Mouse (Mus musculus): Measurements from ENCODE around the gene Pitpnm2. TPM values are rescaled to one million over a fixed set of nuclear protein-coding genes. Genes with fewer than 3 reads are reported as not detected.

The Pitpnm2 gene
- polyA plus RNA-seq, 1 experiment from 2014 or later = 6.6 TPM

DNA sequence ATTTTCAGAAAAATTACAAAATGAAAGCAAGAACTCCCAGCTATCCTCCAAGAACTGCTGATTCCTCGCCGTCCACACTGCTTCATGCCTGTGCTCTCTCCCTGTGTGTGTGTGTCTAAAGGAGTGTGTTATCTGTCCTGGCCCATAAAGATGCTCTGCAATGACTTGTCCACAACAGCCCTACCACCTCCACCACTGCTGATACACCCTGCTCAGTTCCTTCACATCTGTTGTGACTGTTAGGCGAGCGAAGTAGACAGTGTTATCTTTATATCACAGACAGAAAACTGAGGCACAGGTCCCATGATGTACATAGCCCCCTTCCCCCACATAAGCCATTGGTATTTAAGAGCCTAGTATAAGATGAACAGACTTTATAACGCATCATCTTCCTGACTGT lies 67.5 kb downstream of the Pitpnm2 start:
- H3K27ac ChIP-seq (ENCODE audit: low read length) = no peak overlapping the region
- no peaks in the 10 kb centered on the region for H3K9me3 ChIP-seq (ENCODE audit: control insufficient read depth, low read depth, low read length)
- H3K4me1 ChIP-seq (ENCODE audit: control insufficient read depth, insufficient read depth, low read length) = peaks cover 3% of the 10 kb centered on the region
- WGBS = 88% methylated on average over 5 of the region's 5 CpGs
- no peak overlapping the region for H3K4me2 ChIP-seq (replicated peaks; ENCODE audit: low read depth, low read length)
- no peak overlapping the region for H3K4me3 ChIP-seq (ENCODE audit: low read depth, low read length)
- ATAC-seq (ENCODE audit: insufficient number of reproducible peaks, insufficient read depth, low FRiP score, low read depth) = no peak
- no peaks in the 10 kb centered on the region for H3K36me3 ChIP-seq (ENCODE audit: control insufficient read depth, insufficient read depth, low read length)
- H3K27me3 ChIP-seq (ENCODE audit: control insufficient read depth, insufficient read depth, low read length) = no peaks in the 10 kb centered on the region
- no peak overlapping the region for H3K9ac ChIP-seq (replicated peaks; ENCODE audit: low read depth, low read length)

DNA sequence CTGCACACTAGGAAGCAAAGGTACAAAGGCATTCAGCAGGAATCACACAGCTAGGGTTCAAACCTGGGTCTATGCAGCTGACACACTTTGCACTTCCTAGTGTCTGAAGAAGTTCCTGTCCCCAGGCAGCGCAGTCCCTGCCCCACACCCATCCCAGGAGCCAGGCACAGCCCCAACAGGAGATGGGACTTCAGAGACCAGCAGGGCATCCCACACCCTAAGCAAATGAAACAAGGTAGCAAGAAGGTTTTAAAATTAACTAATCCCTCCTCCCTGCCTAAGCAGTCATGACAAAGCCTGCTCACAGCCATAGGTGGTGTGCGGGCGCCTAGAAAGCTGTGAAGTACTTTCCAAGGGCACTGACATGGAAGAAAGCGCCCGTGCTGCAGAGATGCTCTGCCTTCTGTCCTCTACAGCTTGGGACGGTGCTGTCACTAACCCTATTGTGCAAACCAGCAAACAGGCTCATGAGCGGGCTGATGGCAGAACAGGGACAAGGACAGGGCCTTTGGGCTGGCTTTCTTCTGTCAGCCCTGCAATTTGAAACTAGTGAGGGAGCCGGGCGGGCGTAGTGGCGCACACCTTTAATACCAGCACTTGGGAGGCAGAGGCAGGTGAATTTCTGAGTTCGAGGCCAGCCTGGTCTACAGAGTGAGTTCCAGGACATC lies 68.9 kb downstream of the Pitpnm2 start:
- Histone ChIP-seq H3K9ac (replicated peaks; ENCODE audit: low read depth, low read length) (no peak overlapping the region), H3K9me3 (ENCODE audit: control insufficient read depth, low read depth, low read length) (no peaks in the 10 kb centered on the region), H3K27ac (ENCODE audit: low read length) (no peak overlapping the region), H3K27me3 (ENCODE audit: control insufficient read depth, insufficient read depth, low read length) (no peaks in the 10 kb centered on the region), H3K36me3 (ENCODE audit: control insufficient read depth, insufficient read depth, low read length) (no peaks in the 10 kb centered on the region), H3K4me2 (replicated peaks; ENCODE audit: low read depth, low read length) (no peak overlapping the region), H3K4me3 (ENCODE audit: low read depth, low read length) (no peak overlapping the region), H3K4me1 (ENCODE audit: control insufficient read depth, insufficient read depth, low read length) (no peaks in the 10 kb centered on the region)
- no peak for ATAC-seq (ENCODE audit: insufficient number of reproducible peaks, insufficient read depth, low FRiP score, low read depth)
- WGBS = 73% methylated on average over 12 of the region's 12 CpGs

DNA sequence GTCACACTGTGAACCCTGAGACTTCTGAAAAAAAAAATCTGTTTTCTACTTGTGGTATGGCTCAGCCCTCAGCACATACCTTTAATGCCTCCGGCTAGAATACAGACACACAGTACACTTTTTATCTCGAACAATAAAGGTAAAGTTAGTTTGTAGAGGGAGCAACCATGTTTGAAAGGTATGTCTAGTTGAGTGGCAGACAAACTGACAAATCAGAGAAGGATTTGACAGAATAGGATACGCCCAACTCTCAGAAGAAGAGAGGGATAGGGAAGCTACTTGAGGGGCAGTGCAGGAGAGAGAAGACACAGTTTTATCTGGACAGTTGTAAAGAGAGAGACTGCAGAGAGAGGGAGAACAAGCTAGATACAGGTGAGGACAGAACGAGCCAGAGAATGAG lies 70.1 kb downstream of the Pitpnm2 start:
- ATAC-seq (ENCODE audit: insufficient number of reproducible peaks, insufficient read depth, low FRiP score, low read depth) = no peak
- Histone ChIP-seq H3K27me3 (ENCODE audit: control insufficient read depth, insufficient read depth, low read length) (no peaks in the 10 kb centered on the region), H3K4me1 (ENCODE audit: control insufficient read depth, insufficient read depth, low read length) (no peaks in the 10 kb centered on the region), H3K9me3 (ENCODE audit: control insufficient read depth, low read depth, low read length) (no peaks in the 10 kb centered on the region), H3K27ac (ENCODE audit: low read length) (no peak overlapping the region), H3K9ac (replicated peaks; ENCODE audit: low read depth, low read length) (no peak overlapping the region), H3K4me2 (replicated peaks; ENCODE audit: low read depth, low read length) (no peak overlapping the region), H3K4me3 (ENCODE audit: low read depth, low read length) (no peak overlapping the region), H3K36me3 (ENCODE audit: control insufficient read depth, insufficient read depth, low read length) (no peaks in the 10 kb centered on the region)
- 85% methylated on average over 4 of the region's 4 CpGs for WGBS

DNA sequence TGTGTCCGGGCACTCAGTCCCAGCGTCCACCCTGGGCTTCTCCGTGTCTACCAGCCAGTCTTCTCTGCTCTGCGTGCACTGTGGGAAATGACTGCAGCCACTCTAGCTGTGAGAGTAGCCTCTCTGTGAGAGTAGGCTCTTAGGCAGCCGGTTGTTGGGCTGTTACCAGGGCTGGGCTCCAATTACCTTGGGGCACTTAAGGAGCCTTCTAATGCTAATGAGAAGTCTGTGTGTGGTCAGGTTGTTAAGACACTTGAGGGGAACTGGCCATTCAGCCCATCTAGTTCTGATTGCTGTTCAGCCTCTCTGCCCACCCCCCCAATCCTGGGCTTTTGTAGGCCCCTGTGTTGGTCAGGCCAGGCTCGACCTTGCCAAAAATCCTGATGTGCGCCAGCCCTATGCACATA lies 72.8 kb downstream of the Pitpnm2 start:
- H3K9ac ChIP-seq (replicated peaks; ENCODE audit: low read depth, low read length) = no peak overlapping the region

DNA sequence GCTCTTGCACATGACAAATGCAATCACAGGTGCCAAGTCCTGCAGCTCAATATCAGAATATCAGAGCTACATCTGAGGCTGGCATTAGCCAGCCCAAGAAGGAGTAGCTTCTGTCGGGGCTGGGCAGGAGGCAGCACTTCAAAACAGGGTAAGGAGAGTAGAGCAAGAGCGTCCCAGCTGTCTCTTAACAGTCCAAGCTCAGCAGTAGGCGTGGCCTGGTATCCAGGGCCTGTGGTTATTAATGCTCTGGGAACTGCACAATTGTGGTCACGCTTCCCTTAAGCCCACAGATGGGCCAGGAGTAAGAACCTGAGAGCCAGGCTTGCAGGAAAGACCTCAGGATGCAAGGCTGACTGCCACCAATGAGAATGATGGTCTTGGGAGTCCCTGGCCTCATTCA lies 74.4 kb downstream of the Pitpnm2 start:
- no peak; the same call in 1 of the 2 replicates for ATAC-seq (ENCODE audit: insufficient number of reproducible peaks, insufficient read depth, low FRiP score, low read depth)

More for the DNA sequence above, 72.8 kb downstream of the Pitpnm2 start:
- Histone ChIP-seq H3K4me3 (ENCODE audit: low read depth, low read length) (no peak overlapping the region), H3K27me3 (ENCODE audit: control insufficient read depth, insufficient read depth, low read length) (no peaks in the 10 kb centered on the region), H3K9me3 (ENCODE audit: control insufficient read depth, low read depth, low read length) (no peaks in the 10 kb centered on the region), H3K27ac (ENCODE audit: low read length) (no peak overlapping the region), H3K36me3 (ENCODE audit: control insufficient read depth, insufficient read depth, low read length) (no peaks in the 10 kb centered on the region), H3K4me1 (ENCODE audit: control insufficient read depth, insufficient read depth, low read length) (peaks cover 8% of the 10 kb centered on the region; the same call in 1 of the 2 replicates), H3K4me2 (replicated peaks; ENCODE audit: low read depth, low read length) (no peak overlapping the region)
- ATAC-seq (ENCODE audit: insufficient number of reproducible peaks, insufficient read depth, low FRiP score, low read depth) = no peak
- 50% methylated on average over 7 of the region's 7 CpGs for WGBS

DNA sequence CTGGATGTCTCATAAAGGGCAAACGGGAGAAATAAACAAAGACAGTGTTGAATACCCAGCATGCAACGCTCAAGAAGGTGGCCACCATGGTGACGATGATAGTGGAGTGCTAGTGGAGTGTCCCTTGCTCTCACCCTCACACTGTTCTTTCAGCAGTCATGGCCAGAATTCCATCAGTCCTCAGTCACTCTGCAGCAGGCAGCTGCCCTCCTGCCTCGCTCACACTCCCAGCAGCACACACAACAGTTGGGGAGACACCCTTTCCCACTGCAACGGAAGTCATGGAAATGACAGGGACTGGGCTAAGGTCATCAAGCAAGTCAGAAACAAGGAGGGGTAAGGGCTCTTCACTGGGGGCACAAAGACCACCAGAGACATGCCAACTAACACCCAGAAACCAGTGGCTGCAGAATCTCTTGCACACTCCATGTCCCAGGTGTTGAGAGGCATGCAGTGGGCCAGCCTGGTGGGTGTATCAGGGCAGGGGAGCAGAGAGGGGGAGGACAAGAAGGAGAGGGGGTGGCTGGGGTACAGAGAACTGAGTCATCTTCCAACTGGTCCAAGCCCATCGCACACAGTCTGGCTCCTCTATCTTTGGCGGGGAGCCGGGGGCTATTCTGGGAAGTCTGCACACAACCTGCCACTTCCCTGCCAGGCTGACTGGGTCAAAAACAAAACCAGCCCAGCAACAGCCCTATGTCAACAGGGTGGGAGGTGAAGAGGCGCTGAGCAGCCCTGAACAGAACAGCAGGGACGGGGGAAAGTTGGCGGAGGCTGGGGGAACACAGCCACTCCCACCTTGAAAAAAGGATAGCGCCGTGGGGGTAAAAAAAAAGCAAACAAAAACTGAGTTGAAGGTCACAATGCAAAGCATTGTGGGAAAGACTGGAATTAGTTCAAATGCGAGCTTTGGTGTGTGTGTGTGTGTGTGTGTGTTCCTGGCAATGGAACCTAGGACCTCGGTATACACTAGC lies 76.3 kb downstream of the Pitpnm2 start:
- H3K4me3 ChIP-seq (ENCODE audit: low read depth, low read length) = no peak overlapping the region
- H3K4me1 ChIP-seq (ENCODE audit: control insufficient read depth, insufficient read depth, low read length) = peaks cover 10% of the 10 kb centered on the region; the same call in 1 of the 2 replicates
- no peaks in the 10 kb centered on the region for H3K27me3 ChIP-seq (ENCODE audit: control insufficient read depth, insufficient read depth, low read length)
- 63% methylated on average over 15 of the region's 15 CpGs for WGBS
- no peaks in the 10 kb centered on the region for H3K9me3 ChIP-seq (ENCODE audit: control insufficient read depth, low read depth, low read length)
- no peak overlapping the region for H3K27ac ChIP-seq (ENCODE audit: low read length)
- no peaks in the 10 kb centered on the region for H3K36me3 ChIP-seq (ENCODE audit: control insufficient read depth, insufficient read depth, low read length)
- H3K4me2 ChIP-seq (replicated peaks; ENCODE audit: low read depth, low read length) = no peak overlapping the region
- ATAC-seq (ENCODE audit: insufficient number of reproducible peaks, insufficient read depth, low FRiP score, low read depth) = peak; percentile 68
- no peak overlapping the region for H3K9ac ChIP-seq (replicated peaks; ENCODE audit: low read depth, low read length)

More for the DNA sequence above, 74.4 kb downstream of the Pitpnm2 start:
- WGBS = 38% methylated on average over 4 of the region's 4 CpGs
- no peaks in the 10 kb centered on the region for H3K27me3 ChIP-seq (ENCODE audit: control insufficient read depth, insufficient read depth, low read length)
- no peaks in the 10 kb centered on the region for H3K36me3 ChIP-seq (ENCODE audit: control insufficient read depth, insufficient read depth, low read length)
- no peak overlapping the region for H3K4me2 ChIP-seq (replicated peaks; ENCODE audit: low read depth, low read length)
- H3K9me3 ChIP-seq (ENCODE audit: control insufficient read depth, low read depth, low read length) = no peaks in the 10 kb centered on the region
- peaks cover 10% of the 10 kb centered on the region; the same call in 1 of the 2 replicates for H3K4me1 ChIP-seq (ENCODE audit: control insufficient read depth, insufficient read depth, low read length)
- no peak overlapping the region for H3K4me3 ChIP-seq (ENCODE audit: low read depth, low read length)
- no peak overlapping the region for H3K9ac ChIP-seq (replicated peaks; ENCODE audit: low read depth, low read length)
- H3K27ac ChIP-seq (ENCODE audit: low read length) = no peak overlapping the region

DNA sequence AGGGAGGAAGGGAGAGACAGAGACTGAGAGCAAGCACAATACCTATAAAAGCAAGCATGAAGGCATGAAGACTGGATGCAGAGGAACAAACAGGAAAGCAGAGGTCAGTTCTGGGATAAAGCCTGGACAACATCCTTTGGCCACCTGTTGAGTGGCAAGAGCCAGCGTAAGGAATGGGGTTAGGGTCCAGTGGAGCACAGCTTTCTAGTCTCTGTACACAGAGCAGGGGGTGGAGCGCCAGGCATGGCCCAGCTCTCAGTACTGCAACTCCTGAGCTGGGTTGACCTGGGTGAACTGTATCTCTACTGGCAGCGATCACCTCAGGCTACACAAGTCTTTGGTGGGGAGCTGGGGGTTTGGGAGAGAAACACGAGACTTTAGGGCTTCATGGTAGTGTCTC lies 77.3 kb downstream of the Pitpnm2 start:
- no peak overlapping the region for H3K27ac ChIP-seq (ENCODE audit: low read length)
- no peaks in the 10 kb centered on the region for H3K9me3 ChIP-seq (ENCODE audit: control insufficient read depth, low read depth, low read length)
- H3K4me3 ChIP-seq (ENCODE audit: low read depth, low read length) = no peak overlapping the region
- no peak overlapping the region for H3K9ac ChIP-seq (replicated peaks; ENCODE audit: low read depth, low read length)
- WGBS = 78% methylated on average over 4 of the region's 4 CpGs
- H3K36me3 ChIP-seq (ENCODE audit: control insufficient read depth, insufficient read depth, low read length) = no peaks in the 10 kb centered on the region
- no peaks in the 10 kb centered on the region for H3K27me3 ChIP-seq (ENCODE audit: control insufficient read depth, insufficient read depth, low read length)
- peaks cover 17% of the 10 kb centered on the region; the same call in 1 of the 2 replicates for H3K4me1 ChIP-seq (ENCODE audit: control insufficient read depth, insufficient read depth, low read length)
- ATAC-seq (ENCODE audit: insufficient number of reproducible peaks, insufficient read depth, low FRiP score, low read depth) = no peak
- H3K4me2 ChIP-seq (replicated peaks; ENCODE audit: low read depth, low read length) = no peak overlapping the region

DNA sequence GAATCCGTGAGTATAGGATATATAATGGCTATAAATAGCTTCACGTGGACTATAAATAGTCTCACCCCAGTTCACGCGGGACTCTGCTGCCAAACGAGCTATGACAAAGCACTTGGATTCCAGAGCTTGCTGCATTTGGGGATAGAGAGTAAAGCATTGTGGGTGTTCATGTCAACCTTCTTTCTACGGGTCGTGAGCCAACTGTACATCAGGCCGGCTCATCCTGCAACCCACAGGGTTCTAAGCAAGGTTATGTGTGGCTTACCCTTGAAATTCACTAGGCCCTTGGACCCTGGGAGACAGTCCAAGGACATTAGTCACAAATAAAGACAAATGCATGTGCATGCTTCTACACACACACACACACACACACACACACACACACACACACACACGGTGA lies 77.8 kb downstream of the Pitpnm2 start:
- H3K4me2 ChIP-seq (replicated peaks; ENCODE audit: low read depth, low read length) = no peak overlapping the region
- no peak overlapping the region for H3K27ac ChIP-seq (ENCODE audit: low read length)
- H3K4me1 ChIP-seq (ENCODE audit: control insufficient read depth, insufficient read depth, low read length) = peaks cover 21% of the 10 kb centered on the region
- 49% methylated on average over 9 of the region's 9 CpGs for WGBS
- no peak overlapping the region for H3K9ac ChIP-seq (replicated peaks; ENCODE audit: low read depth, low read length)
- no peak overlapping the region for H3K4me3 ChIP-seq (ENCODE audit: low read depth, low read length)
- no peaks in the 10 kb centered on the region for H3K9me3 ChIP-seq (ENCODE audit: control insufficient read depth, low read depth, low read length)
- ATAC-seq (ENCODE audit: insufficient number of reproducible peaks, insufficient read depth, low FRiP score, low read depth) = no peak
- no peaks in the 10 kb centered on the region for H3K36me3 ChIP-seq (ENCODE audit: control insufficient read depth, insufficient read depth, low read length)
- H3K27me3 ChIP-seq (ENCODE audit: control insufficient read depth, insufficient read depth, low read length) = no peaks in the 10 kb centered on the region
